Mouse (Mus musculus) neutrophil, adult 83 days (primary cell): ENCODE results near the gene Pcdh10. TPM values are rescaled to one million over a fixed set of nuclear protein-coding genes. Genes with fewer than 3 reads are reported as not detected.

Experiments
- total RNA-seq, 2 experiments: library from RNA; stranded (reverse); gene quantifications; one replicate each; pipeline ENCODE4 v1.2.4; 2023

Pcdh10 gene
- not detected for total RNA-seq

GRCm38 (mm10) chr3:45378145-45378544 lies at the start of gene Pcdh10:
Gene Pcdh10 (plus strand): TSS chr3:45378398.

